Mouse (Mus musculus): ENCODE data around the gene Pcbp4. TPM values are rescaled to one million over a fixed set of nuclear protein-coding genes. Genes with fewer than 3 reads are reported as not detected.
A peak's percentile ranks its signal among the peaks of the same experiment; 100 is the strongest.

Pcbp4 gene
- total RNA-seq, 2 experiments from 2014 or later = 9.2 TPM; not detected in 1

- ATAC-seq (replicated peaks; ENCODE audit: low FRiP score, poor library complexity, severe bottlenecking) = no peak
Measured at GRCm38 (mm10) chr9:106436566-106436965, 16.5 kb upstream of the Pcbp4 start.

GRCm38 (mm10) chr9:106442680-106443079 lies 10.4 kb upstream of the Pcbp4 start:
- ATAC-seq (replicated peaks; ENCODE audit: low FRiP score, poor library complexity, severe bottlenecking) = no peak

GRCm38 (mm10) chr9:106444836-106445235 lies 8.3 kb upstream of the Pcbp4 start:
- no peak for ATAC-seq (replicated peaks; ENCODE audit: low FRiP score, poor library complexity, severe bottlenecking)

- peak; percentile 45 for ATAC-seq (replicated peaks; ENCODE audit: low FRiP score, poor library complexity, severe bottlenecking)
Measured at GRCm38 (mm10) chr9:106447348-106447747, 5.7 kb upstream of the Pcbp4 start, which contains the start of the genes Abhd14b and Abhd14a. TSS of gene Abhd14b (plus strand) at chr9:106447459. TSS of gene Abhd14a (minus strand) at chr9:106447678.

GRCm38 (mm10) chr9:106447951-106448350 lies 5.1 kb upstream of the Pcbp4 start:
- ATAC-seq (replicated peaks; ENCODE audit: low FRiP score, poor library complexity, severe bottlenecking) = no peak

- peak; percentile 33; the same call in 1 of the 2 replicates for ATAC-seq (replicated peaks; ENCODE audit: low FRiP score, poor library complexity, severe bottlenecking)
Measured at GRCm38 (mm10) chr9:106448498-106449031, 4.5 kb upstream of the Pcbp4 start.

GRCm38 (mm10) chr9:106449947-106450346 lies 3.1 kb upstream of the Pcbp4 start:
- ATAC-seq (replicated peaks; ENCODE audit: low FRiP score, poor library complexity, severe bottlenecking) = no peak

GRCm38 (mm10) chr9:106450661-106451060 lies 2.4 kb upstream of the Pcbp4 start:
- no peak for ATAC-seq (replicated peaks; ENCODE audit: low FRiP score, poor library complexity, severe bottlenecking)

GRCm38 (mm10) chr9:106451298-106451697 lies 1.8 kb upstream of the Pcbp4 start:
- ATAC-seq (replicated peaks; ENCODE audit: low FRiP score, poor library complexity, severe bottlenecking) = no peak

GRCm38 (mm10) chr9:106451899-106452298 lies 1.2 kb upstream of the Pcbp4 start:
- ATAC-seq (replicated peaks; ENCODE audit: low FRiP score, poor library complexity, severe bottlenecking) = no peak

GRCm38 (mm10) chr9:106452351-106452750 lies 740 bp upstream of the Pcbp4 start:
- ATAC-seq (replicated peaks; ENCODE audit: low FRiP score, poor library complexity, severe bottlenecking) = no peak

- ATAC-seq (replicated peaks; ENCODE audit: low FRiP score, poor library complexity, severe bottlenecking) = no peak
Measured at GRCm38 (mm10) chr9:106452821-106453220, 270 bp upstream of the Pcbp4 start.

- no peak for ATAC-seq (replicated peaks; ENCODE audit: low FRiP score, poor library complexity, severe bottlenecking)
Measured at GRCm38 (mm10) chr9:106454071-106454761, 1.1 kb downstream of the Pcbp4 start.

GRCm38 (mm10) chr9:106454888-106455681 lies 2.0 kb downstream of the Pcbp4 start:
- no peak for ATAC-seq (replicated peaks; ENCODE audit: low FRiP score, poor library complexity, severe bottlenecking)

GRCm38 (mm10) chr9:106456325-106457162 lies 3.5 kb downstream of the Pcbp4 start:
- no peak for ATAC-seq (replicated peaks; ENCODE audit: low FRiP score, poor library complexity, severe bottlenecking)

- ATAC-seq (replicated peaks; ENCODE audit: low FRiP score, poor library complexity, severe bottlenecking) = no peak
Measured at GRCm38 (mm10) chr9:106457163-106457559, 4.1 kb downstream of the Pcbp4 start.

- no peak for ATAC-seq (replicated peaks; ENCODE audit: low FRiP score, poor library complexity, severe bottlenecking)
Measured at GRCm38 (mm10) chr9:106457920-106458319, 4.8 kb downstream of the Pcbp4 start.

GRCm38 (mm10) chr9:106459946-106460345 lies 6.9 kb downstream of the Pcbp4 start:
- no peak for ATAC-seq (replicated peaks; ENCODE audit: low FRiP score, poor library complexity, severe bottlenecking)

- no peak for ATAC-seq (replicated peaks; ENCODE audit: low FRiP score, poor library complexity, severe bottlenecking)
Measured at GRCm38 (mm10) chr9:106460401-106461025, 7.4 kb downstream of the Pcbp4 start.

Measured in erythroid progenitor cell, adult 5-6 weeks (primary cell).